Mouse (Mus musculus): ENCODE results near the gene Snx18.

DNA sequence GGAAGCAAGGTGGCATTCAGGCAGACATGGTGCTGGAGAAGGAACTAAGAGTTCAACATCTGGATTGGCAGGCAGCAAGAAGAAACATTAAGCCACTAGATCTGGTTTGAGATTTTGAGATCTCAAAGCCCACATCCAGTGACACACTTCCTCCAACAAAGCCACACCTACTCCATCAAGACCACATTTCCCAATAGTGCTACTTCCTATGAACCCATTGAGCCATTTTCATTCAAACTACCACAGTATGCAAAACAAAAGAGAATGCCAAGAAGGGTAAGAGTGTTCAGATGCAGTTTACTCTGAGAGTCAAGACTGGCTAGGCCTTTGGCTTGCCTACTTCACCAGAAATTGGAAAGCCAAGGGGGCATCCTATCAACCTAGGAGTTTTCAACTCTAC, 61.8 kb downstream of the Snx18 start:
- TF ChIP-seq TCF12 (IDR thresholded peaks at IDR 0.05; ENCODE audit: insufficient read depth, poor library complexity, severe bottlenecking) (no peak), SRF (IDR thresholded peaks at IDR 0.05; ENCODE audit: control insufficient read depth, insufficient read length, low read depth) (no peak), POLR2A (IDR thresholded peaks at IDR 0.05; ENCODE audit: insufficient read length, low read depth) (no peak), REST (IDR thresholded peaks at IDR 0.05; ENCODE audit: insufficient read depth, insufficient read length) (no peak)
